Mouse (Mus musculus) G1E (cell line): Measurements from ENCODE around the gene Syce3.

Experiments used
- CTCF ChIP-seq: IDR thresholded peaks from 2 replicates; pipeline ENCODE4 v1.5.1; 2012; ENCODE audit warnings: low read depth, low read length, inconsistent platforms, mixed read lengths
- GATA1 ChIP-seq: IDR thresholded peaks from 2 replicates; pipeline ENCODE4 v1.6.1; 2012; ENCODE audit warnings: borderline replicate concordance, low read length, inconsistent platforms, mixed read lengths
- POLR2AphosphoS5 ChIP-seq: IDR thresholded peaks from 2 replicates; pipeline ENCODE4 v1.6.1; 2012; ENCODE audit warnings: low read depth, low read length, inconsistent platforms; ENCODE audit not compliant: insufficient replicate concordance
- TAL1 ChIP-seq: conservative IDR thresholded peaks from 2 replicates; pipeline ENCODE4 v1.6.1; 2012; ENCODE audit warnings: low read depth, low read length, inconsistent platforms, mixed read lengths

- TF ChIP-seq CTCF (no peak), GATA1 (no peak), TAL1 (no peak), POLR2AphosphoS5 (no peak)
Observed at GRCm38 (mm10) chr15:89376040-89376439, 34.3 kb downstream of the Syce3 start.
